Mouse (Mus musculus) testis, adult 2 months (tissue): ENCODE results near the gene Ap1g2.

Source experiments
- CTCF ChIP-seq: fragments of 200-500 bp; IDR thresholded peaks from 2 replicates; pipeline ENCODE4 v1.5.1; 2012; ENCODE audit warnings: low read depth, mild to moderate bottlenecking, inconsistent platforms, low read length, moderate library complexity; ENCODE audit not compliant: control insufficient read depth, insufficient read depth, insufficient replicate concordance
- POLR2A ChIP-seq: fragments of 200-500 bp; IDR thresholded peaks from 2 replicates; pipeline ENCODE4 v1.6.1; 2012; ENCODE audit warnings: low read depth, mild to moderate bottlenecking, inconsistent platforms, low read length, moderate library complexity; ENCODE audit not compliant: control insufficient read depth

- no peak for TF ChIP-seq POLR2A
- TF ChIP-seq CTCF = no peak
Observed at GRCm38 (mm10) chr14:55083481-55083880, 22.9 kb downstream of the Ap1g2 start.
